Mouse (Mus musculus) limb, embryonic 15.5 days (tissue): Measurements from ENCODE around the gene Thnsl2. TPM values are rescaled to one million over a fixed set of nuclear protein-coding genes. Genes with fewer than 3 reads are reported as not detected.
A peak's percentile ranks its signal among the peaks of the same experiment; 100 is the strongest.

Experiments used
- ATAC-seq: fragments of 200-750 bp; cut with Nextera tagmentation; 2 replicates; pipeline ENCODE4 v1.8.0; 2017; ENCODE audit warnings: low read depth, moderate TSS enrichment; ENCODE audit not compliant: insufficient number of reproducible peaks, low FRiP score, low TSS enrichment
- H3K27ac ChIP-seq: fragments of 300-500 bp; sonication (generic); 2 replicates; pipeline ENCODE4 v1.5.1; 2015; ENCODE audit warnings: moderate library complexity, mild to moderate bottlenecking, inconsistent platforms
- H3K27me3 ChIP-seq: fragments of 300-500 bp; sonication (generic); 2 replicates; pipeline ENCODE4 v1.6.1; 2015; ENCODE audit warnings: inconsistent platforms
- H3K36me3 ChIP-seq: fragments of 300-500 bp; sonication (generic); 2 replicates; pipeline ENCODE4 v1.6.1; 2015; ENCODE audit warnings: inconsistent platforms
- H3K4me1 ChIP-seq: fragments of 300-500 bp; sonication (generic); 2 replicates; pipeline ENCODE4 v1.6.1; 2015; ENCODE audit warnings: inconsistent platforms
- H3K4me2 ChIP-seq: fragments of 300-500 bp; sonication (generic); 2 replicates; pipeline ENCODE4 v1.6.1; 2015; ENCODE audit warnings: mild to moderate bottlenecking, inconsistent platforms
- H3K4me3 ChIP-seq: fragments of 300-500 bp; sonication (generic); 2 replicates; pipeline ENCODE4 v1.5.1; 2015; ENCODE audit warnings: mild to moderate bottlenecking, inconsistent platforms
- H3K9ac ChIP-seq: fragments of 300-500 bp; sonication (generic); 2 replicates; pipeline ENCODE4 v1.6.1; 2015; ENCODE audit warnings: inconsistent platforms
- H3K9me3 ChIP-seq: fragments of 300-500 bp; sonication (generic); 2 replicates; pipeline ENCODE4 v1.6.1; 2016; ENCODE audit warnings: inconsistent platforms
- WGBS: fragments of 180-500 bp; shearing (Covaris S2); methylation state at CpG from one replicate; pipeline ENCODE4 v1.1.7; 2015; 5-methylcytosine and 5-hydroxymethylcytosine counted together
- polyA plus RNA-seq: library from polyadenylated mRNA; unstranded; fragments of >200 nt; fragmentation: Nextera tagmentation; extraction: Ambion mirVana; gene quantifications from 2 replicates; pipeline ENCODE4 v1.2.1, GENCODE M21; 2015

Gene Thnsl2
- polyA plus RNA-seq, 1 experiment from 2014 or later = 8.3 TPM

DNA sequence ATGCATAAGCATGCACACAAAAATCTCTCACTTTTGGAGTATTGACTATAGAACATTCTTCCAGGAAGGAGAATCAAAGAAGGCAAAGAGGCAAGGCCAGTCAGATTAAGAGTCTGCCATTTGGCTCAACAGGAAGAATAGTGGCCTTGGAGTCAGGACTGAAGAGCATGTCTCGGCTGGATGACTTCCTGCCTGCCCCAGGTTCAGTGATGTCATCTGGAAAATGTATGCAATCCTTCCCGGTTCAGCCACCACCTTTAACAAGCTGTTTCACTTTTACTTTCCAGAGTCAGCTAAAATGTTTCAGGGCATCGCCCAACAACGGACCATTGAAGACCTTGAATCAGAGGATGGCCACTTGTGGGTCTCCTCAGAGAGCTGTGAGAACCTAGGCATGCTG lies 55.2 kb downstream of the Thnsl2 start:
- Histone ChIP-seq H3K4me3 (no peak overlapping the region), H3K4me1 (no peaks in the 10 kb centered on the region), H3K36me3 (no peaks in the 10 kb centered on the region), H3K27me3 (no peaks in the 10 kb centered on the region), H3K27ac (peak overlapping the region; percentile 38; the same call in 1 of the 2 replicates), H3K9me3 (no peaks in the 10 kb centered on the region), H3K9ac (no peak overlapping the region), H3K4me2 (no peak overlapping the region)
- WGBS = 32% methylated on average over 4 of the region's 4 CpGs
- ATAC-seq = no peak

DNA sequence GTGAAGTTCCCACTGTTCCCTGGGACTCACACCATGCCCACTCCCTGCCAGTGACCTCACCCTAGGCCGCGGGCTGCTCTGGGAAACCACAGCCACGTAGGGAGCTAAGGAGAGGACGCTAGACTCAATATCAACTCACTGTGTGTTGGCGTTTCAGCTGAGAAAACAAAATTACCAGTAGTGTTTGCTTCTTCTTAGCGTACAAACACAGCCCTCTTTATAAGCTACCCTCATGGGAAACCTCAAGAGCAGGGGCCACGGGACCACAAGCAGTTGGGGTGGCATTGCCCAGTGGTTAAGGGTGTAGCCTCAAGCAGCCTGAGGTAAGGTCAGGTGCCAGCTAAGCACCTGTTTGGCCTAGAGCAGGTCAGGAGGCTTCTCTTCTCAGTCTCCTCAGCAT lies 60.8 kb downstream of the Thnsl2 start:
- peaks cover 13% of the 10 kb centered on the region for H3K4me1 ChIP-seq
- H3K9ac ChIP-seq = no peak overlapping the region
- no peak for ATAC-seq
- no peaks in the 10 kb centered on the region for H3K27me3 ChIP-seq
- H3K36me3 ChIP-seq = no peaks in the 10 kb centered on the region
- WGBS = 80% methylated on average over 7 of the region's 7 CpGs
- H3K27ac ChIP-seq = no peak overlapping the region
- no peak overlapping the region for H3K4me3 ChIP-seq
- no peak overlapping the region for H3K4me2 ChIP-seq
- no peaks in the 10 kb centered on the region for H3K9me3 ChIP-seq

DNA sequence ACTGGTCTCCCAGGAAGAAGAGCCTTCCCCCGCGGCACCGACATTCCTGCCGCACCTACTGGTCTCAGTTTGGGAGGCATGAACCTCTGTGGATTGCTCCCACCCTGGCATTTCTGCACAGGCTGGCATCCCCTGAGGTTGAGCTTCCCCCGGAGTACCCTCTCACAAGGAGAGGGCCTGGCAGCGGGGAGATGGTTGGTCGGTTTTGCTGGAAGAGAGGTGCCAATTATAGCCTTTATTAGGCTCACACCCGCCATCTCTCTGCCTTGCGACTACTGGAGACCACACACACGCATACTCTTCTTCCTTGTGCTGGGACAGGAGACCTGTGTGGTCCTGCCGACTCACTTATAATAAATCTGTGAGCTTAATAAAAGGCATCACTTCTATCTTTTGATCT lies 62.2 kb downstream of the Thnsl2 start:
- ATAC-seq = no peak
- Histone ChIP-seq H3K4me3 (no peak overlapping the region), H3K9ac (no peak overlapping the region), H3K4me2 (no peak overlapping the region), H3K27me3 (no peaks in the 10 kb centered on the region), H3K36me3 (no peaks in the 10 kb centered on the region), H3K9me3 (no peaks in the 10 kb centered on the region), H3K4me1 (peaks cover 13% of the 10 kb centered on the region), H3K27ac (no peak overlapping the region)
- WGBS = 36% methylated on average over 11 of the region's 11 CpGs

DNA sequence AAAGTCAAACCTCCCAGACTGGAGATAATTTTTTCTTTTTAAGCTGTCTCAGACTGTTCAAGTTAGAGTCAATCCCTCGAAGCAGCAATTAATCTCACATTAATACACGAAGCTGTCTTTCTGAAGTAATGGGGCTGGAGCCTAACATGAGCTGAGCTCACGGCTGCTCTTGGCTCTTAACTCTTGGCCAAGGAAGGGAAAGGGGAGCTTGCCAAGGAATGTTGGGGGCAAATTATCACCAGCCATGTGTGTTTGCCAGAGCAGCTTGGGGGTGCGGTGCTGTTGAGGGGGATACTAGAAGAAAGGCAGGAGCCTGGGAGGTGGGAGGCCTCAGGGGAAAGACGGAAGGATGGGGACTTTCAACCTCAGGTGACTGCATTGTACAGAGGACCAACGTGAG lies 63.0 kb downstream of the Thnsl2 start:
- WGBS = 32% methylated on average over 6 of the region's 6 CpGs
- no peak for ATAC-seq
- no peak overlapping the region for H3K9ac ChIP-seq

More for the DNA sequence above, 63.0 kb downstream of the Thnsl2 start:
- H3K4me1 ChIP-seq = peaks cover 13% of the 10 kb centered on the region
- no peak overlapping the region for H3K4me3 ChIP-seq
- H3K9me3 ChIP-seq = no peaks in the 10 kb centered on the region
- H3K27ac ChIP-seq = no peak overlapping the region
- no peak overlapping the region for H3K4me2 ChIP-seq
- H3K36me3 ChIP-seq = no peaks in the 10 kb centered on the region
- no peaks in the 10 kb centered on the region for H3K27me3 ChIP-seq

Other genes starting within 250 kb of the Thnsl2 start
- not detected in 2 replicates for gene Tex37, start 225.5 kb downstream of the Thnsl2 start, polyA plus RNA-seq
- 0.76 and 0.82 TPM in 2 replicates for gene Foxi3, start 187.9 kb downstream of the Thnsl2 start, polyA plus RNA-seq
- 0.88 and 1.4 TPM in 2 replicates for gene Fabp1, start 55.4 kb upstream of the Thnsl2 start, polyA plus RNA-seq
- gene Krcc1, start 127.2 kb upstream of the Thnsl2 start, polyA plus RNA-seq = 48.2 and 51.2 TPM in 2 replicates
- 9.6 and 17.0 TPM in 2 replicates for gene Smyd1, start 177.8 kb upstream of the Thnsl2 start, polyA plus RNA-seq
- gene Cd8b1, start 178.3 kb upstream of the Thnsl2 start, polyA plus RNA-seq = not detected in 2 replicates
- gene Cd8a, start 229.0 kb upstream of the Thnsl2 start, polyA plus RNA-seq = not detected in 2 replicates